Mouse (Mus musculus) kidney, adult 2 months (tissue): Measurements from ENCODE around the gene Aatf. TPM values are rescaled to one million over a fixed set of nuclear protein-coding genes. Genes with fewer than 3 reads are reported as not detected.

Experiments used
- DNase-seq: peaks from one replicate; pipeline ENCODE4 v3.0.0; 2021
- H3K27ac ChIP-seq: fragments of 200-500 bp; 2 replicates; pipeline ENCODE4 v1.5.1; 2012; ENCODE audit warnings: low read depth, low read length, control low read depth, inconsistent platforms; ENCODE audit not compliant: insufficient read depth
- H3K27me3 ChIP-seq: fragments of 200-500 bp; replicated peaks from 2 replicates; pipeline ENCODE4 v1.6.1; 2012; ENCODE audit warnings: mild to moderate bottlenecking, moderate library complexity, low read length, inconsistent platforms; ENCODE audit not compliant: control insufficient read depth, insufficient read depth
- H3K36me3 ChIP-seq: fragments of 200-500 bp; 2 replicates; pipeline ENCODE4 v1.6.1; 2012; ENCODE audit warnings: mild to moderate bottlenecking, moderate library complexity, low read length, inconsistent platforms; ENCODE audit not compliant: control insufficient read depth, insufficient read depth
- H3K4me1 ChIP-seq: fragments of 200-500 bp; 2 replicates; pipeline ENCODE4 v1.6.1; 2011; ENCODE audit warnings: low read length; ENCODE audit not compliant: control insufficient read depth, insufficient read depth
- H3K4me3 ChIP-seq: fragments of 200-500 bp; 2 replicates; pipeline ENCODE4 v1.5.1; 2011; ENCODE audit warnings: mild to moderate bottlenecking, low read depth, low read length, control low read depth; ENCODE audit not compliant: insufficient read depth
- CTCF ChIP-seq: fragments of 200-500 bp; conservative IDR thresholded peaks from 2 replicates; pipeline ENCODE4 v1.5.1; 2011; ENCODE audit warnings: low read depth, mild to moderate bottlenecking, control low read depth, low read length, moderate library complexity, mixed read lengths; ENCODE audit not compliant: insufficient read depth, insufficient read length
- POLR2A ChIP-seq: fragments of 200-500 bp; IDR thresholded peaks from one replicate; pipeline ENCODE4 v1.6.1; 2011; ENCODE audit warnings: low read depth, low read length, control low read depth
- WGBS: fragments of 180-500 bp; shearing (Covaris S2); methylation state at CpG from one replicate; pipeline ENCODE4 v1.1.7; 2018; 5-methylcytosine and 5-hydroxymethylcytosine counted together
- polyA plus RNA-seq: library from polyadenylated mRNA; depleted of rRNA; stranded (reverse); fragments of >200 nt; gene quantifications from 2 replicates; pipeline ENCODE4 v1.2.3, GENCODE M21; 2012

Gene Aatf
- polyA plus RNA-seq, 1 experiment, result 12.7 TPM

- Histone ChIP-seq H3K4me1 (peaks cover 8% of the 10 kb centered on the region; the same call in 1 of the 2 replicates), H3K36me3 (peaks cover 3% of the 10 kb centered on the region; the same call in 1 of the 2 replicates), H3K4me3 (peak overlapping the region; percentile 38), H3K27me3 (no peaks in the 10 kb centered on the region), H3K27ac (peak overlapping the region; percentile 66)
- TF ChIP-seq POLR2A (no peak), CTCF (no peak)
- DNase-seq, result peak; percentile 89
- 53% methylated on average over 4 of the region's 4 CpGs for WGBS
Measured at GRCm38 (mm10) chr11:84442554-84443331, 70.6 kb downstream of the Aatf start.

DNA sequence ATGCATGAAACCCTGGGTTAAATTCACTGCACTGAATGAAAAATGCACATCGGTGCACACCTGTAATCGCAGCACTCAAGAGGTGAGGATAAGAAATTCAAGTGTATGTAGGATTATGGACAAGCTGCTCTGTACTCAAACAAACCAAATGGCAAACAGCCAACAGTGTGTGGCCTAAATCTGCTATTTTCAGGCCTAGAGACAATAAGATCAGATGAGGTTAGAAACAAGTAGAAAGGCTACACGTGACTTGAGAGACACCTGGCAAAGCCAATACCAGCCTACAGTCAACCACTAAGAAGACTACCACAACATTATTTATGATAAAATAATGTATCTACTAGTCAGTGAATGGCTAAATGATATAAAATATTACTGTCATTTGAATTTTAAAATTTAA lies 72.9 kb downstream of the Aatf start:
- 77% methylated on average over 3 of the region's 3 CpGs for WGBS
- DNase-seq, result no peak

GRCm38 (mm10) chr11:84434879-84435278 lies 78.4 kb downstream of the Aatf start:
- Histone ChIP-seq H3K4me3 (no peak overlapping the region), H3K27ac (no peak overlapping the region), H3K36me3 (no peaks in the 10 kb centered on the region; the same call in 1 of the 2 replicates), H3K4me1 (peaks cover 4% of the 10 kb centered on the region; the same call in 1 of the 2 replicates), H3K27me3 (no peaks in the 10 kb centered on the region)
- TF ChIP-seq CTCF (peak; percentile 26; the same call in 1 of the 2 replicates), POLR2A (no peak)
- 65% methylated on average over 6 of the region's 6 CpGs for WGBS
- no peak for DNase-seq

More for the DNA sequence above, 72.9 kb downstream of the Aatf start:
- TF ChIP-seq POLR2A (no peak), CTCF (no peak)
- H3K4me3 ChIP-seq, result no peak overlapping the region
- H3K27me3 ChIP-seq, result no peaks in the 10 kb centered on the region
- H3K27ac ChIP-seq, result no peak overlapping the region
- peaks cover 2% of the 10 kb centered on the region; the same call in 1 of the 2 replicates for H3K36me3 ChIP-seq
- H3K4me1 ChIP-seq, result peaks cover 8% of the 10 kb centered on the region; the same call in 1 of the 2 replicates

- Histone ChIP-seq H3K27me3 (no peaks in the 10 kb centered on the region), H3K4me1 (peaks cover 16% of the 10 kb centered on the region; the same call in 1 of the 2 replicates), H3K4me3 (no peak overlapping the region), H3K36me3 (no peaks in the 10 kb centered on the region), H3K27ac (0 out of 2 replicates have a peak overlapping the region, but pooled peaks have one; percentile 1)
- WGBS, result 51% methylated on average over 4 of the region's 4 CpGs
- no peak for TF ChIP-seq CTCF
- no peak for TF ChIP-seq POLR2A
- DNase-seq, result peak; percentile 65
Measured at GRCm38 (mm10) chr11:84430336-84430735, 83.0 kb downstream of the Aatf start.

DNA sequence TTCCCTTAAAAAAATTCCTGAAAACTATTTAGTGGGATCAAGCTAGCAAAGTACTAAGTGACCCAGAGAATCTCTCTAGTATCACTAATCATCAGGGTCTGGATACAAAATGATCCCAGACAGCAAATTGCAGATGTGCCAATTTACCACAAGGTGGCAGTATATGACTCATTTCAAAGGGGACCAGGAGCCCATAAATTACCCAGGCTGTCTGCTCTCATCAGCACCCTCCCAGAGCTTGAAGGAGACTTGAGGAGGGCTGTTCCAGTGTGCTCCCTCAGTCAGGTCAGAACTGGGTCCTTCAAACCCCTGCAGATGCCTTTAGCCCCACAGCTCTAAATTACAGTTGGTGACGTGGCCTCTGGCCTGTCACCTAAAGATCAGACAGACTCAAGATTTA lies 83.7 kb downstream of the Aatf start:
- DNase-seq, result peak; percentile 68
- H3K4me3 ChIP-seq, result no peak overlapping the region
- H3K4me1 ChIP-seq, result peaks cover 16% of the 10 kb centered on the region; the same call in 1 of the 2 replicates
- H3K27ac ChIP-seq, result no peak overlapping the region
- no peak for TF ChIP-seq POLR2A
- TF ChIP-seq CTCF, result peak; percentile 61
- H3K27me3 ChIP-seq, result no peaks in the 10 kb centered on the region
- WGBS, result 67% methylated on average over 1 of the region's 1 CpGs
- no peaks in the 10 kb centered on the region for H3K36me3 ChIP-seq

DNA sequence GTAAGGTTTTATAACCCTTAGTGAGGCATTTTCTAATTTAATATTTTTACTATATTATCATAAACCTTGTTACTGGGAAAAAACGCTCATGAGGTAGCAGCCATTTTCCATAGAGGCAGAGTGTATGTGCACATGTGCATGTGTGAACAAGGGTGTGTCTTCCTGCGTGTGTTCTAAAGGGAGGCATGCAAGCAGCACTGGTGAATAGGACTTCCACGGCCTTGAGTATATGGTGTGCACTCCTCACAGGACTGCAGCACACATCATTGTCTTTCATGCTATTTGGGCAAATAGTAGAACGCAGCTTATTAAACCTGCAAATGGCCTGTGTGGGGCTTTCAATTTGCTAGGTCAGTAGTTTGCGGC lies 86.7 kb downstream of the Aatf start:
- Histone ChIP-seq H3K27me3 (no peaks in the 10 kb centered on the region), H3K4me1 (peaks cover 16% of the 10 kb centered on the region; the same call in 1 of the 2 replicates), H3K36me3 (no peaks in the 10 kb centered on the region), H3K27ac (no peak overlapping the region), H3K4me3 (no peak overlapping the region)
- TF ChIP-seq POLR2A (no peak), CTCF (no peak)
- WGBS, result 80% methylated on average over 5 of the region's 5 CpGs
- no peak for DNase-seq

- 59% methylated on average over 13 of the region's 13 CpGs for WGBS
- H3K4me1 ChIP-seq, result peaks cover 16% of the 10 kb centered on the region; the same call in 1 of the 2 replicates
- DNase-seq, result peak; percentile 49
- no peaks in the 10 kb centered on the region for H3K27me3 ChIP-seq
- TF ChIP-seq POLR2A, result no peak
- no peak for TF ChIP-seq CTCF
- no peaks in the 10 kb centered on the region for H3K36me3 ChIP-seq
- H3K27ac ChIP-seq, result no peak overlapping the region
- H3K4me3 ChIP-seq, result no peak overlapping the region
Measured at GRCm38 (mm10) chr11:84425736-84426632, 87.3 kb downstream of the Aatf start.
